Mouse (Mus musculus): Measurements from ENCODE around the gene Mfsd14b. TPM values are rescaled to one million over a fixed set of nuclear protein-coding genes. Genes with fewer than 3 reads are reported as not detected.

Gene Mfsd14b
- 21.1 and 23.9 TPM in 2 replicates for polyA plus RNA-seq (2012; rRNA removed)

GRCm38 (mm10) chr13:65112459-65113110 lies at the start of gene Mfsd14b:
Gene Mfsd14b, minus strand, starts transcription at chr13:65112975.

GRCm38 (mm10) chr13:65149940-65150339 lies 37.2 kb upstream of the Mfsd14b start, which contains the start of gene Olfr466:
Gene Olfr466, plus strand, starts transcription at chr13:65150240.

GRCm38 (mm10) chr13:65137789-65138188 lies 25.0 kb upstream of the Mfsd14b start, which contains the start of gene Olfr465-ps1:
Gene Olfr465-ps1, plus strand, starts transcription at chr13:65138089.

GRCm38 (mm10) chr13:65052660-65053059 lies 60.1 kb downstream of the Mfsd14b start, which contains the start of gene Prss47:
Gene Prss47, minus strand, starts transcription at chr13:65052760.

GRCm38 (mm10) chr13:65032758-65033157 lies 80.0 kb downstream of the Mfsd14b start, which contains the start of gene Spata31d1c:
Gene Spata31d1c, plus strand, starts transcription at chr13:65033058.

Other genes starting within 250 kb of the Mfsd14b start
- gene Cntnap3, start 209.0 kb downstream of the Mfsd14b start, polyA plus RNA-seq (2012; rRNA removed) = 0.17 and 0.23 TPM in 2 replicates
- not detected in 2 replicates for gene Spata31, start 195.6 kb downstream of the Mfsd14b start, polyA plus RNA-seq (2012; rRNA removed)
- gene Spata31d1c, start 79.9 kb downstream of the Mfsd14b start, polyA plus RNA-seq (2012; rRNA removed) = not detected in 2 replicates
- not detected in 2 replicates for gene Prss47, start 60.2 kb downstream of the Mfsd14b start, polyA plus RNA-seq (2012; rRNA removed)
- gene Olfr465-ps1, start 25.1 kb upstream of the Mfsd14b start, polyA plus RNA-seq (2012; rRNA removed) = not detected in 2 replicates
- gene Olfr466, start 37.3 kb upstream of the Mfsd14b start, polyA plus RNA-seq (2012; rRNA removed) = not detected in 2 replicates
- gene Nlrp4f, start 93.0 kb upstream of the Mfsd14b start, polyA plus RNA-seq (2012; rRNA removed) = not detected in 2 replicates
- gene Gm10775, start 146.6 kb upstream of the Mfsd14b start, polyA plus RNA-seq (2012; rRNA removed) = 0.09 TPM in 1 of 2 replicates, not detected in the other
- 9.2 and 11.9 TPM in 2 replicates for gene Zfp369, start 165.8 kb upstream of the Mfsd14b start, polyA plus RNA-seq (2012; rRNA removed)

Measured in colon, adult 2 months (tissue).